Mouse (Mus musculus) c-Kit-negative CD71-positive TER-119-positive erythroid progenitor cells, embryonic 14.5 days (primary cell): ENCODE results near the gene Rimbp3.
"Not testable (repeated sequence)": the region's sequence is repeated elsewhere in the genome, so short reads cannot be mapped to it uniquely, and the experiment has no call there.

ENCODE experiments used
- DNase-seq: peaks from one replicate; pipeline ENCODE4 v3.0.0-alpha.2; 2013; ENCODE audit warnings: low read depth, low spot score

Gene Rimbp3

GRCm38 (mm10) chr16:17220127-17220733, 11.8 kb downstream of the Rimbp3 start:
- no peak for DNase-seq

GRCm38 (mm10) chr16:17222197-17222596, 13.8 kb downstream of the Rimbp3 start:
- no peak for DNase-seq

- no peak for DNase-seq
Observed at GRCm38 (mm10) chr16:17225584-17225983, 17.2 kb downstream of the Rimbp3 start.

- DNase-seq: no peak
Observed at GRCm38 (mm10) chr16:17226496-17226895, 18.1 kb downstream of the Rimbp3 start.

DNA sequence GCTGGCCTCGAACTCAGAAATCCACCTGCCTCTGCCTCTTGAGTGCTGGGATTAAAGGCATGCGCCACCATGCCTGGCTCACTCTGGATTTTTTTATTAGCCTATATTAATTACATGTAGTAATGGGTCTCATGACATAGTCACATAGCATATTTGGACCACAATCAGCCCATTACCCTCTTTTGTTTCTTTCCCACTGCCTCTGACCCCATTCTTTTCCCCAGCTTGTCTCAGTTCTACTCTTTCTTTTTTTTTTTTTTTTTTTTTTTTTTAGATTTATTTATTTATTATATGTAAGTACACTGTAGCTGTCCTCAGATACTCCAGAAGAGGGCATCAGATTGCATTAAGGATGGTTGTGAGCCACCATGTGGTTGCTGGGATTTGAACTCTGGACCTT, 23.1 kb downstream of the Rimbp3 start:
- DNase-seq: not testable (repeated sequence)

GRCm38 (mm10) chr16:17232794-17233701, 24.6 kb downstream of the Rimbp3 start, which contains the start of gene Hic2:
Gene Hic2 (plus strand): TSS chr16:17233572.
- no peak for DNase-seq

- DNase-seq: no peak
Observed at GRCm38 (mm10) chr16:17233702-17234498, 25.5 kb downstream of the Rimbp3 start.

GRCm38 (mm10) chr16:17234499-17234895, 26.1 kb downstream of the Rimbp3 start:
- no peak for DNase-seq

DNA sequence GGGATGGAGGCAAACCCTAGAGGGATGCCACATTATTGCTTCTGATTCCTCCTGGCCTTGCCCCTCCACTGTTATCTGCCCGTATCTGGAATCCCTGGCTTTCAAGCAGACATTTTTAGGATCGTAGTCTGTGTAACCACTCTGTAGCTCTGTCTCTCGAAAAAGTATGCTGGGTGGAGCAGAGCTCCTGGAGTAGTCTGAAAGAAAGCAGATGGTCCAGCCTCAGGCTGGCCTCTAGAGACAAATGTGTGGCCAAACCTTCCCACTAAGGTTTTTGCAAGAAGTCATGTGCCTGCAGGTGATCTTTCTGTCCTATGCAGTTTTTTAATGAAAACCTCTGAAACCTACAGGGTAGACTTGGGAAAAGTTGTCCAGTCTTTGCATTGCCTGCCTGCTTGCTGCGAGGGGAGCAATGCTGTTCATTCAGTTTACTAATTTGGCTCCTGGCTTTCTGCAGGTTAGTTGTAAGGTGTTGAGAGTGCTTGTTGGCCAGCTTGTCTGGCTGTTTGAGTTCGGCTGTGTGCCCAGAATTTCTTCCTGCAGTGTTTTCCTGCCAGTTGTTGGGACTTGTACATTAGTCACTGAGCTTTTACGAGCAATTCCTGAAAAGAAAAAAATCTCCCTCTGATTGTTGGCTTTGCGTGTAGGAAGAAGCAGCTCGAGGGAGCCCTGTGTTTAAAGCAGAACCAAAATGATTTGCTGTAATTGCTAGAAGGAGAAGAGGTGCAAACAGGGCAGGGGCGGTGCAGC, 26.7 kb downstream of the Rimbp3 start:
- no peak for DNase-seq

GRCm38 (mm10) chr16:17237634-17238033, 29.2 kb downstream of the Rimbp3 start:
- DNase-seq: no peak

DNA sequence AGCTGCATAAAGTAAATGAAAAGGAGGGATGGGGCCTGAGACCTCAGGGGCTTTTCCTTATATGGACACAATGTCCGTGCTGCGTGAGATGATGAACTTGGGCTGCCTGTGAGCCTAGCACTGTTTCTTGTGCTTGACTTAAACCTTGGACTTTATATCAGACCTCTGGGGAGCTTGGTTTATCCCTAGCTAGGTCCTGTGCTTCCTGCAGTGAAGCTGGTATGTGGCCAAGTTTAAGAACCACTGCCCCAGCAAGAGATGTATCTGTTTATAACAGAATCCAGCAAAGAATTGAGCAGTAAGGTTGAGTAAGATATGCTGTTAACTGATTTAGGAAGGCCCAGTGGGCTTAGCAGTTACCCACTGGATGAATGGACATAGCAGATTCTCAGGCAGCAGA, 31.0 kb downstream of the Rimbp3 start:
- no peak for DNase-seq

GRCm38 (mm10) chr16:17243731-17244130, 35.3 kb downstream of the Rimbp3 start:
- no peak for DNase-seq

- DNase-seq: no peak
Observed at GRCm38 (mm10) chr16:17244996-17245395, 36.6 kb downstream of the Rimbp3 start.

DNA sequence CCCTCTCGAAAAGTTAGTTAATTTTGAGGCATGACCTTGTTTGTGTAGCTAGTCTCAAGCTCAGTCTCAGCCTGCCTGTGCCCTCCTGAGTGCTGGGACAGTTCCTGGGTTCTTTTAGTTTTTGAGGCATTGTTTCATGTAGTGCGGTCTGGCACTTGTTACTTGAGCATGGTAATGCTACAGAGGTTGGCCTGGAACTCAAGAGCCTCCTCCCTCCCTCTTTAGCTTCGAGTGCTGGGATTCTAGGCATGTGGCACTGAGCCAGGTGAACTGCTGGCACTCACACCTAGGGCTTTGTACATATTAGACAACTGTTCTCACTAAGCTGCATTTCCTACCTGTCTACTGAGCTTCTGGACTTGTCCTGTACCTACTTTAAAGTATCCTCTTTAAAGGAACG, 39.3 kb downstream of the Rimbp3 start:
- DNase-seq: no peak

DNA sequence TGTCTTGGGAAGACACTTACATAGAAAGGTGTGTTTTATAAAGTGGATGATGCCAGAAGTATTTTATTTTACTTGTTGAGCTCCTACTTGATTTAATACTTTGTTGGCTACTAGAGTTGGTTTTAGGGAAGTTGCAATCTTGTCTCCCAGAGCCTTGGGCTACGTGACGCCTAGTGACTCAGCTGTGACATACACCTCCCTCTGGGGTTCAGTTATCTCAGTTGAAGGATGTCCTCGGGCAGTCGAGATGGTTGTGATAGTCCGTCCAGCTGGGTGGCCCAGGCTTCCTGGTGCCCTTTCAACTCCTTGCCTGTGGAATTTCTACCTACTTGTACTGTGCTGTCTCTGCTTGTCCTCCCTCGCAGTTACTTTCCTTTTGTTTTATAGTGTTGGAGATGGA, 40.7 kb downstream of the Rimbp3 start:
- no peak for DNase-seq

DNA sequence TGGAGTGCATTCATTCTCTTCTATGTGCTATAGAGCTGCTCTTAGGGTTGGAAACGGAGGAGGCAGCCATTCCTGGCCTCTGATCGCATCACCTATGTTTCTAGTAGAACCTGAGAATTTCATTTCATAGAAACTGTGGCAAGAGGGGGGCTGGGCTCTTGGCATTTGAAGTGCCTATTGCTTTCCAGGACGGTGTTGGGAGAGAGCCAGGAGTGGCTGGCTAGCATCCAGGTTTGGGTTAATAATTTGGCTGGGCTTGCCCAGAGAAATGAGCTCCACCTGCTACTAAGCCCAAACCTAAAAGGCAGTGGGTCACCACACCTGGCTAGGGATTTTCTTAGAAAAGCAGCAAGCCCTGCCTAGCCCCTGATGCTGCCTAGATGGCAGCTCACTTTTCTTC, 43.1 kb downstream of the Rimbp3 start:
- no peak for DNase-seq

DNA sequence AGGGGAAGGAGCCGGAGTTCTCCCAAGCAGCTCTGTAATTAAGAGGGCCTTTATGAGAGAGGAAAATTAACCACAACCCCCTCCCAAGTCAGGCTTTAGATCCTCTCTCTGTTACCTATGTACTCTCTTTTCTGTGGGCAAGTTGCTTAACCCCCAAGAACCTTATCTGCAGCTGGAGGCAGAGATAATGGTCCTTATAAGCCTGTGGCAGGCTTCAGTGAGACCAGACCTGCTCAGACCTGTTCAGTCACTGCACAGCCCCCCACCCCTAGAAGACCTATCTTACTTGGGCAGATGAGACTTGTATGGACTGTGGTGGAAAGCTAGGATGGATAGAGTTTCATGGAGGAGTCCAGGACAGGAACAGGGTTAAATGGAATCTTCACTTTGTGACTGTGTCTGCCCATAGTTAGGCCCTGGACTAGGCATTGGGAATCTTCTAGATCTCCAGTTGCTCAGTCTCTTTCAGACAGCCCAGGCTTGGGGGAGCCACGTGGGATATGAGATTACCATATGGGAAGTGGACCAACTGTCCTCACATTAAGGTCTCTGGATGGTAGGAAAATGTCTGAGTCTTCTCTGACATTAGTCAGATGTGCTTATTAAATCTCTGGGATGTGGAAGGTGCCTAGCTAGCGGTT, 43.8 kb downstream of the Rimbp3 start:
- no peak for DNase-seq

DNA sequence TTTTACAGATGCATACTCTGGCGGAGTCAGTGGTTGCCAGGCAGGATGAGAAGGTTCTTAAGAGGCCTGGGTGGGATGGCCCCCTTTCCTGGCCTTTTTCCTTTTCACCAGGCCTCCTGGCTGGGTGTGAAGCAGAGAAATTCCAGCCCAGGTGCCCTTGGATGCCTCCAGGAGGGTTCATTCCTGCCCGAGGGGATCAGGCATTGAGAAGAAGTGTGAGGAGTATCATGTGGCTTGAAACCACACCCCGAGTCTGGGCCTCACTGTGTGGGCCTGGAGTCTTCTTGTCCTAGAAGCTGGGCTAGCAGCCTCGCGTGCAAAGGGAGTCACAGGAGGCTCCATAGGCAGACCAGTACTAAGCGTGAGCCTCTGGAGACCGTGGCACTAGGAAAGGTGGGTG, 44.4 kb downstream of the Rimbp3 start:
- no peak for DNase-seq

GRCm38 (mm10) chr16:17254005-17254597, 45.7 kb downstream of the Rimbp3 start:
- DNase-seq: no peak

DNA sequence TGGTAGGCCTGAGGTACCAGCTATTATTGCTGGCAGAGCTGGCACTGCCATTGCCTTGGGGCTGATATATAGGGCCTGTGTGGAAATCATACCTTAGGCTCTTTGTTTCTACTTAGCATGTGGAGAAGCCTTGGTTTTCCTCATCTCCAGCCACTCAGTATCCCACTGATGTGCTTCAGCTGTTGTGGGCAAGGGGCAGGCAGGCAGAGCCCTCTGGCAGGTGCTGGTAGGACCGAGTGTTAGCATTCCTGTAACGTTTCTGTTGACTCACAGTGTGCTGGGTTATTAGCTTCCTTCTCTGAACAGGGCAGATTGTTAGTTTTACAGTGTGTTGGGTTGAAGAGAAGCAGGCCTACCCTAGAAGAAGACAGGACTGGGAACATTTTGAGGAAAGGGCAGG, 46.9 kb downstream of the Rimbp3 start:
- no peak for DNase-seq
